Mouse (Mus musculus) stomach, embryonic 14.5 days (tissue): ENCODE data around the gene Yy1. TPM values are rescaled to one million over a fixed set of nuclear protein-coding genes. Genes with fewer than 3 reads are reported as not detected.

Experiments
- ATAC-seq: fragments of 200-750 bp; cut with Nextera tagmentation; 2 replicates; pipeline ENCODE4 v1.8.0; 2017; ENCODE audit warnings: low read depth, moderate TSS enrichment; ENCODE audit not compliant: insufficient number of reproducible peaks, insufficient read depth, low FRiP score
- H3K27ac ChIP-seq: fragments of 300-500 bp; sonication (generic); 2 replicates; pipeline ENCODE4 v1.5.1; 2014; ENCODE audit warnings: mild to moderate bottlenecking, low read length, moderate library complexity, mixed read lengths
- H3K27me3 ChIP-seq: fragments of 300-500 bp; sonication (generic); 2 replicates; pipeline ENCODE4 v1.6.1; 2014; ENCODE audit warnings: low read length, control low read depth, mixed read lengths; ENCODE audit not compliant: control insufficient read depth, insufficient read depth
- H3K36me3 ChIP-seq: fragments of 300-500 bp; sonication (generic); 2 replicates; pipeline ENCODE4 v1.6.1; 2014; ENCODE audit warnings: mild to moderate bottlenecking, control low read depth, low read length, moderate library complexity, mixed read lengths; ENCODE audit not compliant: control insufficient read depth, insufficient read depth
- H3K4me1 ChIP-seq: fragments of 300-500 bp; sonication (generic); 2 replicates; pipeline ENCODE4 v1.6.1; 2014; ENCODE audit warnings: low read length, control low read depth, mixed read lengths; ENCODE audit not compliant: control insufficient read depth, insufficient read depth
- H3K4me2 ChIP-seq: fragments of 300-500 bp; sonication (generic); replicated peaks from 2 replicates; pipeline ENCODE4 v1.6.1; 2014; ENCODE audit warnings: low read depth, low read length, control low read depth
- H3K4me3 ChIP-seq: fragments of 300-500 bp; sonication (generic); 2 replicates; pipeline ENCODE4 v1.5.1; 2014; ENCODE audit warnings: low read depth, low read length, control low read depth
- H3K9ac ChIP-seq: fragments of 300-500 bp; sonication (generic); replicated peaks from 2 replicates; pipeline ENCODE4 v1.6.1; 2014; ENCODE audit warnings: low read depth, mild to moderate bottlenecking, control low read depth, low read length, moderate library complexity, mixed read lengths
- H3K9me3 ChIP-seq: fragments of 300-500 bp; sonication (generic); 2 replicates; pipeline ENCODE4 v1.6.1; 2016; ENCODE audit warnings: low read depth, low read length, control low read depth; ENCODE audit not compliant: control insufficient read depth
- WGBS: fragments of 180-500 bp; shearing (Covaris S2); extraction: QIAGEN DNeasy Blood & Tissue Kit; methylation state at CpG from one replicate; pipeline ENCODE4 v1.1.7; 2014; 5-methylcytosine and 5-hydroxymethylcytosine counted together
- polyA plus RNA-seq: library from polyadenylated mRNA; unstranded; fragments of >200 nt; fragmentation: Nextera tagmentation; extraction: Ambion mirVana; gene quantifications from 2 replicates; pipeline ENCODE4 v1.2.1, GENCODE M21; 2014

Yy1 gene
- polyA plus RNA-seq, 1 experiment from 2014 or later, result 22.4 TPM

DNA sequence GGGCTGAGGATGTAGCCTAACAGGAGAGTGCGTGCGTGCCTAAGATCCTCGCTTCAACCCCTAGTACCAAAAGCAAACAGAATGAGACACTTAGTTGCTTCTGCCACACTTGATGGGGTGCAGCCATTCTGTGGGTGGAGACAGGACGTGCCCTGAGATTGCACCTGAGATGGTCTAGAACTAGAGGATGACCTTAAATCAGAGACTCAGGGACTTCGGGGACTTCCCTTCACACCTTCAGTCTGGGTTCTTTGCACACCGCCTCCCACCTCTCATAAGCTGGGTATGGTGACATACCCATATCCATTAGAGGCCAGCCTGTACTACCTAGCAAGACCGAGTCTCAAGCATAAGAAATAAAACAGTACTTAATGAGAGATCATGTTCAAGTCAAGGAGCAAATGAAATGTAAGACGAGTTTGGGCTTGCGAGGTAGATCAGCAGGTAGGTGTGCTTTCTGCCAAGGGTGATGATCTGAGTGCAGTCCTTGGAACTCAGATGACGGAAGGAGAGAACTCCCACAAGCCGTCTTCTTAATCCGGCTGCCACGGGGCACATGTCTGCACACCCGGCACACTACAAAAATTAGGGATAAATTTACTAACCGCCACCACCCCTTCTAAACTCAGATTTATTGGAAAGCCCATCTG, 31.6 kb downstream of the Yy1 start:
- Histone ChIP-seq H3K4me2 (no peak overlapping the region), H3K9ac (no peak overlapping the region), H3K9me3 (no peaks in the 10 kb centered on the region), H3K27ac (no peak overlapping the region), H3K4me3 (no peak overlapping the region), H3K4me1 (no peaks in the 10 kb centered on the region), H3K36me3 (peaks cover 3% of the 10 kb centered on the region), H3K27me3 (no peaks in the 10 kb centered on the region)
- no peak for ATAC-seq
- 85% methylated on average over 15 of the region's 15 CpGs for WGBS

DNA sequence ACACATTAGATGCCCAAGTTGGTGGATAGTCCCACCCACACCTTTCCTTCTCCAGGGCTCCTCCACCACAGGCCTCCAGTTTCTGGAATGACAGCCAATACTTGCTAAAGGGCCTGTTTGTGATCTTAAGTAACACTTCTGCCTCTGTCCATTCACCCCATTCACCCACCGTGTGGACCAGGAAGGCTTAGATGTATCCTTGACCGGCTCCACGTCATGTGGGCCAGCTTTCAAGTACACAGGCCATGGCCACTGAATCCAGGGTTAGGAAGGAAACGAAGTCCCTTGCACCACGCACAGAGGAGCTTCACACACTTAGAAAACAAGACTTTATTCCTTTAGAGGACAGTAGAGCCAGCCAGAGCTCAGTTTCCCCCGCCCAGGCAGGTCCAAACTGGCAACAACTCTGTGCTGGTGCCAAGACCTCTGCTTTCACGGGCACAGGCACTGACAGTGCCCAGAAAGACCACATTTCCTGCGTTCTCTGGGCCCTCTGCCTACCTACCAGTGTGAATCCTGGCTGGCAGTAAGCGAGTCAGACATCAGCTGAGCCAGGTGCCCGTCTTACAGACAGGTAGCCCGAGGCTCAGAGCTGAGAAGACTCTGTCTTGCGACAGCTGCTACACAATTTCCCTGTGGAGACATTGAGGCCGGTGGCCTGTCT, 32.9 kb downstream of the Yy1 start:
- peaks cover 3% of the 10 kb centered on the region; the same call in 1 of the 2 replicates for H3K36me3 ChIP-seq
- WGBS, result 91% methylated on average over 13 of the region's 13 CpGs
- no peaks in the 10 kb centered on the region for H3K9me3 ChIP-seq
- H3K27me3 ChIP-seq, result no peaks in the 10 kb centered on the region
- H3K27ac ChIP-seq, result no peak overlapping the region
- no peak overlapping the region for H3K4me3 ChIP-seq
- H3K4me2 ChIP-seq, result no peak overlapping the region
- no peak for ATAC-seq
- H3K9ac ChIP-seq, result no peak overlapping the region
- H3K4me1 ChIP-seq, result no peaks in the 10 kb centered on the region

DNA sequence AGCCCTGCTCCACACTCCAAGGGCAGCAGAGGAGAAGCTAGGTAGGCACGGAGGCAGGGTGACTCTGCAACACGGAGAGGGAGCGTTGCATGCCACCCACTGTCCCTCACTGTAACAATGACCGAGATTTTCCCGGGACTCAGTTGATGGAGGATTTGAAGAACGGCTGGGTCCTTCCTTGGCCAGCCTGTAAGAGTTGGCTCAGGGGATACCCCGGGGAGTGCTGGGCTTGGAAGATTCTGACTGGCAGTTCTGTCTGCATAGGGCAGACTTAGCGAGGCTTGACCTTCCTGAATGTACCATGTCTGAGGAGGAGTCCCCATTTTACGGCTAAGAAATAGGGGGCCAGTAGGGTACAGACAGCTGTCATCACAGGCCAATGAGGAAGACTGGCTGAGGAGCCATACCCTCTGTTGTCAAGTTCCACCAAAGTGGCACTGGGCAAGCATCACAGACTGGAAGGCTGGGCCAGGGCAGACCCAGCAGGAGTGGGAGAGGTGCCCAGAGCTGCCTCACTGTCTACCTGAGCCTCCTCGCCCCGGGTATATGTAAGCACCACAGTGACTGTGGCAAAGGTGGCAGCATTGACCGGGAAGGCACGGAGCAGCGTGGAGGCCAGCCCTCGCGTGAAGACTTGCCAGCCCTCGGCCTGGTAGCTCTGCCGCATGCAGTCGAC, 33.6 kb downstream of the Yy1 start:
- WGBS, result 95% methylated on average over 19 of the region's 19 CpGs
- Histone ChIP-seq H3K4me3 (no peak overlapping the region), H3K27me3 (no peaks in the 10 kb centered on the region), H3K4me2 (no peak overlapping the region), H3K36me3 (peaks cover 3% of the 10 kb centered on the region; the same call in 1 of the 2 replicates), H3K27ac (no peak overlapping the region), H3K4me1 (no peaks in the 10 kb centered on the region), H3K9me3 (no peaks in the 10 kb centered on the region), H3K9ac (no peak overlapping the region)
- no peak for ATAC-seq

DNA sequence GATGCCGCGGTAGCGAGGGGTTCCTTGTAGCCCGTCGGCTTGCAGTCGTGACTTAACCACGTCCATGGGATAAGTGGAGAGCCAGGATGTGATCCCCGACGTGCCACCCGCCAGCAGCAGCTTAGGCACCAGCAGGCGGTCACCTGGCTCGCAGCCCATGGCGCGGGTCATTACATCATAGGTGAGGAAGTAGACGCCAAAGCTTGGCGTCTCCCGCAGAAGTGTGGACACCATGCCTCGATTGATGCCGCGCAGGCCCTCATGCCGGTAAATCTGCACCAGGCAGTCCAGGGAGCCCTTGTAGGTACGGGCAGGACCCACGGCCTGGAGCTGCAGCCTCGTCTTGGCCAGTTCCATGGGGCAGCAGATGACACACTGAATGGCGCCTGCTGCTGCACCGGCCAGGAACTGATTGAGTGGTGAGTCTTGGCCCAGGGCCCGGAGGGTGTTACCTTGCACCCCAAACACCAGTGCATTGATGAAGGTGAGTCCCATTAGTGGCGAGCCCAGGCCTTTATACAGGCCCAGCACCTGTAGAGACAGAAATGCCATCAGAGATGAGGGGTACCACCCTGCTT, 34.3 kb downstream of the Yy1 start:
- Histone ChIP-seq H3K9ac (no peak overlapping the region), H3K36me3 (peaks cover 3% of the 10 kb centered on the region; the same call in 1 of the 2 replicates), H3K4me1 (peaks cover 3% of the 10 kb centered on the region; the same call in 1 of the 2 replicates), H3K4me3 (no peak overlapping the region), H3K9me3 (no peaks in the 10 kb centered on the region), H3K27ac (no peak overlapping the region), H3K4me2 (no peak overlapping the region), H3K27me3 (no peaks in the 10 kb centered on the region)
- WGBS, result 94% methylated on average over 28 of the region's 28 CpGs
- ATAC-seq, result no peak

DNA sequence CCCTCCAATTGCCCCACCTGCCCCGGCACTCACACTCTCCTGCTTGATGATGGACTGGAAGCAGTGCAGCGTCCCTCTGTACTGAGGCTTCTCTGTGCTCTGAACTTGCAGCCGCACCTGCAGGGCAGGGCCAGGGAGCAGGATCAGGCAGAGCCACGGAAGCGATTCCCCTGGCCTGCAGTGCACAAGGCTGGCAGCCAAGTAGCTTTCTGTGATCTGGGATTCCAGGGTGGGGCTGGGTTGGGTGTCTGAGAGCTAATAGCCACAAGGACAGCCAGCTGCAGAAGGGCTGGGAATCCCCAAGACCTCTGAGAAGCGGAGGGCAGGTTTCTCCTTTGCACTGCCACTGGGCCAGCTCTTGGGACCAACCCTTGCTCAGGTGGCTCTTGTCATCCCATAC, 34.9 kb downstream of the Yy1 start:
- peaks cover 3% of the 10 kb centered on the region; the same call in 1 of the 2 replicates for H3K36me3 ChIP-seq
- no peak for ATAC-seq

DNA sequence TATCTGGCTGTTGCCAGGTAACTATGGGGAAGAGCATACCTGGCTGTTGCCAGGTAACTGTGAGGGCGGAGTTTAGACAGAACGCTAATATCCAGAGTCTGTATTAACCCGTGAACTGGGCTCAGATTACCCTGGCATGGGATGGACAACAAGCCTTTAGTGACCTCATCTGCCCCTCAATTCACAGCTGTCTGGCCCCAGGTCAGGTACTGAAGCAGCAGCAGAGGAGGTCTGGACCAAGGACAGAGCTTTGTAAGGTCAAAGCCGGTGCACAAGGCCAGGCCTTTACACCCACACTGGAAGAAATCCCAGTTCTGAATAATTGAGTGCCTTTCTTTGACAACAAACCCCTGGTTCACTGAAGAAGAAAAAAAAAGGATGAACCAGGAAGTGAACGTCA, 36.9 kb downstream of the Yy1 start:
- Histone ChIP-seq H3K36me3 (peaks cover 3% of the 10 kb centered on the region; the same call in 1 of the 2 replicates), H3K9ac (no peak overlapping the region), H3K4me2 (no peak overlapping the region), H3K27me3 (no peaks in the 10 kb centered on the region), H3K4me3 (no peak overlapping the region), H3K4me1 (peaks cover 9% of the 10 kb centered on the region), H3K27ac (no peak overlapping the region), H3K9me3 (no peaks in the 10 kb centered on the region)
- no peak for ATAC-seq
- 63% methylated on average over 5 of the region's 5 CpGs for WGBS

More for the DNA sequence above, 34.9 kb downstream of the Yy1 start:
- Histone ChIP-seq H3K4me2 (no peak overlapping the region), H3K4me3 (no peak overlapping the region), H3K4me1 (peaks cover 6% of the 10 kb centered on the region; the same call in 1 of the 2 replicates), H3K9me3 (no peaks in the 10 kb centered on the region), H3K27me3 (no peaks in the 10 kb centered on the region), H3K27ac (no peak overlapping the region), H3K9ac (no peak overlapping the region)
- WGBS, result 97% methylated on average over 6 of the region's 6 CpGs

DNA sequence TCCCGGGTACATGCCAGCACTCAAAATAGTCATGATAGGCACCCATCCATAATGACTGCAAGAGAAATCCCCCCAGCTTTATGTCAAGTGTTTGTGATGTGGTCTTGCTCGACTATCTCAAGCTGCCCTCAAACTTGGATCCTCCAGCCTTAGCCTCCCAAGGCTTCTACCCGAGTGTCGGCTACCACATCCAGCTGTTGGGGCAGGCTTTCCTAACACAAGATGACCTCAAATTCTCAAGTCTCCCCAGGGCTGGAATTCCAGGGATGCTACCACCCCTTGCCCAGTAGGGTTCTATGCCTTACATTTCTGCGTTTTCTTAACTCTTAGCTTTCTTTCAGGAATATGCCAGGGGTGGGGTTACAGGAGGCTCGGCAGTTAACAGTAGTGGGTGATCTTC, 37.6 kb downstream of the Yy1 start:
- WGBS, result 87% methylated on average over 6 of the region's 6 CpGs
- Histone ChIP-seq H3K27ac (no peak overlapping the region), H3K36me3 (peaks cover 3% of the 10 kb centered on the region; the same call in 1 of the 2 replicates), H3K27me3 (no peaks in the 10 kb centered on the region), H3K9me3 (no peaks in the 10 kb centered on the region), H3K4me1 (peaks cover 16% of the 10 kb centered on the region), H3K9ac (no peak overlapping the region), H3K4me2 (no peak overlapping the region), H3K4me3 (no peak overlapping the region)
- no peak for ATAC-seq

DNA sequence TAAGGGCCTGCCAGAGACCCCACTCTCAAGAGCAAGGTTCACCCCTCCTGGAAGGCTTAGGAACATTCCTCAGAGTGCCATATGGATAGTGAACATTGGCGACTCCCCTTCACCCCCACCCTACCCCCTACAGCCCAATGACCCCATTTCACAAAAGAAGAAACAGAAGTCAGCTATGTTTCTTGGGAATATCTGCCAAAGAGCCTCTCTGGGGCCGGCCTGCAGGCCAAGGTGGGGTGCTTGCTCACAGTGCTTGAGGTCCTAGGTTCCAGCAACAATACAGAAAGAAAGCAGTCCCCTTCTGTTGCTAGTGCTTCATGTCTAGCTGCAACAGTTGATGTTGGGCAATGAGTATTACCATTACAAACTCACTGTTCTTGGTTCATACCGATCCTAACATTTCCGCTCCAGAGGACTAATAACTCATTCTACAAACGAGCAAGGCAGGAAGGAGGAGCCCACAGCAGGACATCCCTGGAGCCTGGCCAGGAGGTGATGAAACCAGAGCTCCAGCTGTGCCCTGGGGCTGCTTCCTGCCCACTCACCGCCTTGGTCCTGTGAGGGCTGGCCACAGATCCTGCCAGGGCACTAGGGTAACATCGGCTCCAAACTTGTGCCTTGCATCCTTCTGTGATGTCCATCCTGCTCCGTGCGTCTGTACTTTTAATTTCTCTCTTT, 39.3 kb downstream of the Yy1 start:
- H3K9ac ChIP-seq, result no peak overlapping the region
- no peak for ATAC-seq
- H3K4me2 ChIP-seq, result no peak overlapping the region
- WGBS, result 65% methylated on average over 9 of the region's 9 CpGs
- no peak overlapping the region for H3K27ac ChIP-seq
- H3K9me3 ChIP-seq, result no peaks in the 10 kb centered on the region
- no peaks in the 10 kb centered on the region for H3K27me3 ChIP-seq
- H3K36me3 ChIP-seq, result no peaks in the 10 kb centered on the region
- no peak overlapping the region for H3K4me3 ChIP-seq
- H3K4me1 ChIP-seq, result peaks cover 21% of the 10 kb centered on the region
